Mouse (Mus musculus): ENCODE data around the gene Pi4k2a. TPM values are rescaled to one million over a fixed set of nuclear protein-coding genes. Genes with fewer than 3 reads are reported as not detected.
"Not testable (repeated sequence)": the region's sequence is repeated elsewhere in the genome, so short reads cannot be mapped to it uniquely, and the experiment has no call there.

Pi4k2a gene
- polyA plus RNA-seq, 1 experiment: 21.6 TPM

DNA sequence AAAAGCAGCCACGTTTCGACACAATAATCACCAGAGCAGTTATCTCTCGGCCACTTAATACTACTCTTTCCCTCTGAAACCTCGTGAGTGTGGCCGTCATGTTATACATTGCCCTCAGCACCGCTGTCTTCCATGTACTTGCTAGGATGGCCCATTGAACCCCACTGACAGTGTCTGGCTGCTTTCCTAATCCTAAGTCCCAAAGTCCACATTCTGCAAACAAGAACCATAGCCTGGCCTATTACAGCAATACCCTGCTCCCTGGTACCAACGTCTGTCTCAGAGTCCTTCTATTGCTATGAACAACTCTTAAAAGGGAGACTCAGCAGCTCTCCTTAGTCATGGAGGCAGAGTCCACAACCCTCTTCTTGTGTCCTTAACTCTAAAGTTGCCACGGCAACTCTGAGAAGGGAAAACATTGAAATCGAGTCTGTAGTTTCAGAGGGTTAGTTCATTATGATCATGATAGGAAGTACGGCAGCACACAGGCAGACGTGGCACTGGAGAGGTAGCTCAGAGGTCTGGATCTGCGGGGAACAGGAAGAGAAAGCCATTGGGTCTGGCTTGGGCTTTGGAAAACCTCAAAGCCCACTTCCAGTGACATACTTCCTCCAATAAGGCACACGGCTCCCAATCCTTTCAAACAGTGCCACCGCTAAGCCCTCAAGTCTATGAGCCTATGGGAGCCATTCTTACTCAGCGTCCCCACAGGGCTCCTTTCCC, 18.2 kb upstream of the Pi4k2a start:
- no peaks in the 10 kb centered on the region for H3K4me1 ChIP-seq (ENCODE audit: control insufficient read depth, insufficient read depth, insufficient read length, low read length)
- no peak overlapping the region for H3K4me3 ChIP-seq (ENCODE audit: insufficient read depth, low read depth, low read length)
- H3K27ac ChIP-seq (replicated peaks; ENCODE audit: low read depth, low read length): no peak overlapping the region

DNA sequence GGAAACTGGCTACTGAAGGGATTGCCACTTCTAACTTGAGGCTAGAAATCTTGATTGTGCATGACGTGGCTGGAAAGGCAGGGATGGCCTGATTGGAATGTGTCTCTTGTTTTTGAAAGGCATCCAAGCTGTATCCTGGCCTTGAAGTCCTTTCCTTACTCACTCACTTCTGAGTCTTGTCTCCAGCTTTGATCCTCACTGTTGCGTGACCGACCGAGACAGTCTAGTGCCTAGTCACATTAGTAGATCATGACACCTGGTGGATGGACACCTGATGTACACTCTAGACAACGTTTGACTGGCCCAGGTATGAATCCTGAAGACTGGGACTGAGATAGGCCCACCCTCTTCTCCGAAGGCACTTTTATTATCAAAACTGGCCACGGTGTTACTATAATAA, 17.5 kb upstream of the Pi4k2a start:
- no peak overlapping the region for H3K4me3 ChIP-seq (ENCODE audit: insufficient read depth, low read depth, low read length)
- H3K4me1 ChIP-seq (ENCODE audit: control insufficient read depth, insufficient read depth, insufficient read length, low read length): no peaks in the 10 kb centered on the region
- no peak overlapping the region for H3K27ac ChIP-seq (replicated peaks; ENCODE audit: low read depth, low read length)

DNA sequence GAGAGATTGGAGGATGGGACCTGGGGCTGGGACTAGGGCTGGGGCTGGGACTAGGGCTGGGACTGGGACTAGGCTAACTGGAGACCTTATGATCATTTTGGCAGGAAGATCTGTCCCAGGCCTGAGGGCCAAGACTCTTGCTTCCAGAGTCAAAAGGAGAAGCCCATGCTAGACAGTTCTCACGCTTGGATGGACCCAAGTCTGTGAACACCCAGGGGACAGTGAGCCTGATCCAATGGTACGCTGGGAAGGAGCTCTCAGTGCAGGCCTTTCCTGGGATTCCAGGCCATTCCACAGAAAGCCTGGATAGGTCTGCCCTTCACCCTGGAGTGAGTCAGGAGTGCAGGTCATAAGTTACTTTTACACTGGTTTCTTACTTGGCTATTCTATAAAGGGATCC, 15.2 kb upstream of the Pi4k2a start:
- Histone ChIP-seq H3K4me3 (ENCODE audit: insufficient read depth, low read depth, low read length) (no peak overlapping the region), H3K4me1 (ENCODE audit: control insufficient read depth, insufficient read depth, insufficient read length, low read length) (no peaks in the 10 kb centered on the region), H3K27ac (replicated peaks; ENCODE audit: low read depth, low read length) (no peak overlapping the region)

DNA sequence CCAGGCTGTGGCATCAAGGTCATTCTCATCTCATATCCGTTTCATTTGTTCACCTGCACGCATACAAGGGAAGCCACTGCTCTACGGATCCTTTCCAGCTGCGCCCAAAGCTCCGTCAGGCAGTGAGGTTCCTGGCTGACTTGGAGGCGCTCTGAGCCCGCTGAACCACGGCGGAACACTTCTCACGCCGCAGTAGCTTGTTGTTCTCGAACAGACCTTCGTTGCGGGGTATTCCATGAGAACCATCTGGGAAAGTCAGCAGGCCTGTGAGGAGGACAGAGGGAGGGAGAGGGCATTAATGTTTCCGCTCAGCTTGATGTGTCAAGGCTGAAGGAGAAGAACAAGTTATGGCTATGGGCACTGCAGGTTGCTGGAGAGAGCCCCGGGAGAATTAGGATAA, 14.3 kb upstream of the Pi4k2a start:
- H3K4me3 ChIP-seq (ENCODE audit: insufficient read depth, low read depth, low read length): no peak overlapping the region
- no peak overlapping the region for H3K27ac ChIP-seq (replicated peaks; ENCODE audit: low read depth, low read length)
- no peaks in the 10 kb centered on the region for H3K4me1 ChIP-seq (ENCODE audit: control insufficient read depth, insufficient read depth, insufficient read length, low read length)

DNA sequence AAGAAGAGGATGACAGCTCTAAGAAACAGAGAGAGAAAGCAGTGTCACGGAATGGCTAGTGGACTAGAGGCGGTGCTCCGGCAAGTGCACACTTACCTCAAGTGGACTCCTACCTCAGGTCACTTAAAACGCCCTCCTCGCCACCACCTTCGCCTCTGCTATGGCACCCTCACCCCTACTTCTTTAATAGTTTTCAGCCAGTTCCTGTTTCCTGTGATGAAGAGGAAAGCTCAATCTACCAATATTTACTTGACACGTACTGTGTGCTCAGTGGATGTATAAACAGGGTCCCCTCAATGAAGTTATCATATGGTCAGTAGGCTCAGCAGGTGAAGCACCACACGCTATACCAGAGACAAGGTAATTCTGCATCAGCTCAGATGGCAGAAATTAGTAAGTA, 11.7 kb upstream of the Pi4k2a start:
- Histone ChIP-seq H3K4me1 (ENCODE audit: control insufficient read depth, insufficient read depth, insufficient read length, low read length) (no peaks in the 10 kb centered on the region), H3K4me3 (ENCODE audit: insufficient read depth, low read depth, low read length) (no peak overlapping the region), H3K27ac (replicated peaks; ENCODE audit: low read depth, low read length) (no peak overlapping the region)

DNA sequence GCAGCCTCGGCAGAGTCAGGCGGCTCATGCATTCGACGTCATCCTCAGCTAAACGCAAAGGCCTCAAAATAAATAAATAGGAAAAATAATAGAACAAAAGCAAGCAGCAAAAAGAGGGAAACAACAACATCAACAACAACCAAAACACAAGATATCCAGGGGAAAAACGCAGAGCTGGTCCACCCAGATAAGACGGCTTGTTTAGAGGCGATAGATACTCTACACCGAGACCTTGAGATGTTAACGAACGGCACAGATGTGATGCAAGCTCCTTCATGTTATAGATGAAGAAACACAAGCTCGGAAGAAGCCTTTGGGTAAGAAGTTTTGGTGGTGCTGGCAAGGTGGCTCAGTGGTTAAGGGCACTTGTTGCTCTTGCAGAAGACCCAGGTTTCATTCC, 11.3 kb upstream of the Pi4k2a start:
- no peaks in the 10 kb centered on the region for H3K4me1 ChIP-seq (ENCODE audit: control insufficient read depth, insufficient read depth, insufficient read length, low read length)
- H3K4me3 ChIP-seq (ENCODE audit: insufficient read depth, low read depth, low read length): no peak overlapping the region
- H3K27ac ChIP-seq (replicated peaks; ENCODE audit: low read depth, low read length): no peak overlapping the region

DNA sequence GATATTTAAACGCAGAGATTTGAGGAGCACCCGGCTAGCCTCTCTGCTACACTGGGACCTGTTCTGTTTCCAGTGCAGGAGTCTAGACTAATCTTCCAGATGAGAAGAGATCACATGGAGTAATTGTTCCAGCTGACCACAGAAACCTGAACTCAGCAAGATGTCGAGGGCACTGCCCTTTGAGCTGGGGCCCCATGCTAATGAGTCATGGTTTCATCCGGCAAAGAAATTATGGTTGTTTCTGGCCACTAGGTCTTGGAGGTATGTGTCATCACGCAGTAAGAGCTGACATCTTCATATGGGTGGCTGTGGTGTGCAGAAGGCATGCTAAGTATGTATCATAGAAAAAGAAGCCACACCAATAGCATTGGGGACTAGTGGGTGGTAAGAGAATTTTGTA, 10.3 kb upstream of the Pi4k2a start:
- Histone ChIP-seq H3K27ac (replicated peaks; ENCODE audit: low read depth, low read length) (no peak overlapping the region), H3K4me3 (ENCODE audit: insufficient read depth, low read depth, low read length) (no peak overlapping the region), H3K4me1 (ENCODE audit: control insufficient read depth, insufficient read depth, insufficient read length, low read length) (no peaks in the 10 kb centered on the region)

DNA sequence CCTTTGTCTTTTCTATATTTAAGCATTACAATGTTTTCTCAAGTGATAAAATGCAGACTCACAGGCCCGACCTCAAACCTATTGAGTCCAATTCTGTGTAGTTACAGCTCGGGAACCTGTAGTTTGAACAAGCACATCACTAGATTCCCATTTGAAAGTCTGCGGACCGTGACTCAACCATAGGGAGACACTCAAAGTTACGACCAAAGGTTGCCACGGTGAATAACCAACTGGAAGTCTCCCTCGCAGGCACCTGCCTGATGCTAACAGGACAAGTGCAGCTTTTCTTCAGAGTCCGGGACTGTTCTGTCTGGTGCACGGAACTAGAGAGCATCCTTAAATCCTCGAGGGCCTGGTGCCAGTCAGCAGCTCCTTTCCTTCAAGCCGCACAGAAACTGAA, 9.8 kb upstream of the Pi4k2a start:
- Histone ChIP-seq H3K4me1 (ENCODE audit: control insufficient read depth, insufficient read depth, insufficient read length, low read length) (no peaks in the 10 kb centered on the region), H3K27ac (replicated peaks; ENCODE audit: low read depth, low read length) (no peak overlapping the region), H3K4me3 (ENCODE audit: insufficient read depth, low read depth, low read length) (no peak overlapping the region)

DNA sequence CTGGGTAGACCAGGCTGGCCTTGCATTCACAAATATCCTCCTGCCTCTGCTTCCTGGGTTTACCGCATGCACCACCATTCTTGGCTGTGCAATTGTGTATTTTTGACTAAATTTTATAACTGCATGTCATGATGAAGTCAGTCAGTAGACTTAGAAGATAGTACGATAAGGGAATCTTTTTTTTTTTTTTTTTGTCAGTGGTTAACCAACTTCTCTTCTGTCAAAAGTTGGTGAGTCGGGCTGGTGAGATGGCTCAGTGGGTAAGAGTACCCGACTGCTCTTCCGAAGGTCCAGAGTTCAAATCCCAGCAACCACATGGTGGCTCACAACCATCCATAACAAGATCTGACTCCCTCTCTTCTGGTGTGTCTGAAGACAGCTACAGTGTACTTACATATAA, 8.7 kb upstream of the Pi4k2a start:
- H3K27ac ChIP-seq (replicated peaks; ENCODE audit: low read depth, low read length); H3K4me1 ChIP-seq (ENCODE audit: control insufficient read depth, insufficient read depth, insufficient read length, low read length); H3K4me3 ChIP-seq (ENCODE audit: insufficient read depth, low read depth, low read length): not testable (repeated sequence)

DNA sequence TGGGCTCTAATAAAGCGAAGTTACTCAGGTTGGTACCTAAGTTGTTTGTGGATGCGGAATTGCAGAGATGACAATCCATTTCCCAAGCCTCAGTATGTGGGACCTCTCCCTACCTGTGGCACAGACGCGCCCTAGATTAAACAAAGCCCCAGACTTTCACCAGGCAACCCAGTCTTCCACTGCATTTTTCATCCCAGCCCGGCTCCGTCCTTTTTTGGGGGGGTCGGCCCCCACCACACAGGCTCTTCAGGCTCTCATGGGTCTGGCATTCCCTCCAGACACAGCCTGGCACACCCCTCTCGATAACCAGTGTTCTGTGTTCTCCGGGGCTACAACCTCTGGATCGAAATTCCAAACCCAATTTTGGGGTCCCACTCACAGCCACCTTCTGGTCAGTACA, 4.6 kb upstream of the Pi4k2a start:
- Histone ChIP-seq H3K4me1 (ENCODE audit: control insufficient read depth, insufficient read depth, insufficient read length, low read length) (peaks cover 3% of the 10 kb centered on the region; the same call in 1 of the 2 replicates), H3K4me3 (ENCODE audit: insufficient read depth, low read depth, low read length) (peak overlapping the region; percentile 28; the same call in 1 of the 2 replicates), H3K27ac (replicated peaks; ENCODE audit: low read depth, low read length) (no peak overlapping the region)

DNA sequence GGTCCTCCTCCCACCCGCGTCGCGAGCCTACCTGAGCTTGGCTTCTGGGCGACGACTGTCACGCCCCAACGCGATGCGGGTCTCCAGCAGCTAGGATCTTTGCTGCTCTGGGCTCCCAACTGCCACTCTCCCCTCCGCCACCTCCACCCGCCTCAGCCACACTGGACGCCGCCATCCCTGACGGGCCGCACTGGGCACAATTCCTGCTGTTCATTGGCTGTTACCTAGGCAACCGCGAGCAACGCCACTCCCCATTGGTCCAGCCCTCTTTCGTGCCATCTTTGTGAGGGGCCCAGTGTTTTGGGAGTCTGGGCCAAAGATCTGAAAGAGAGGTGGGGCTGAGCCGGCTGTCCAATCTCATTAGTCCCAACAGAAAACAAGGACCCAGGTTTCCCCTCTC, 4.1 kb upstream of the Pi4k2a start, which contains the start of gene Morn4:
TSS of gene Morn4 (minus strand) at position 192 of the 400 bp plus-strand sequence.
- Histone ChIP-seq H3K4me3 (ENCODE audit: insufficient read depth, low read depth, low read length) (peak within 1 kb of the TSS; percentile 28; the same call in 1 of the 2 replicates), H3K27ac (replicated peaks; ENCODE audit: low read depth, low read length) (no peak within 1 kb of the TSS), H3K4me1 (ENCODE audit: control insufficient read depth, insufficient read depth, insufficient read length, low read length) (peaks cover 3% of the 10 kb centered on the region; the same call in 1 of the 2 replicates)

DNA sequence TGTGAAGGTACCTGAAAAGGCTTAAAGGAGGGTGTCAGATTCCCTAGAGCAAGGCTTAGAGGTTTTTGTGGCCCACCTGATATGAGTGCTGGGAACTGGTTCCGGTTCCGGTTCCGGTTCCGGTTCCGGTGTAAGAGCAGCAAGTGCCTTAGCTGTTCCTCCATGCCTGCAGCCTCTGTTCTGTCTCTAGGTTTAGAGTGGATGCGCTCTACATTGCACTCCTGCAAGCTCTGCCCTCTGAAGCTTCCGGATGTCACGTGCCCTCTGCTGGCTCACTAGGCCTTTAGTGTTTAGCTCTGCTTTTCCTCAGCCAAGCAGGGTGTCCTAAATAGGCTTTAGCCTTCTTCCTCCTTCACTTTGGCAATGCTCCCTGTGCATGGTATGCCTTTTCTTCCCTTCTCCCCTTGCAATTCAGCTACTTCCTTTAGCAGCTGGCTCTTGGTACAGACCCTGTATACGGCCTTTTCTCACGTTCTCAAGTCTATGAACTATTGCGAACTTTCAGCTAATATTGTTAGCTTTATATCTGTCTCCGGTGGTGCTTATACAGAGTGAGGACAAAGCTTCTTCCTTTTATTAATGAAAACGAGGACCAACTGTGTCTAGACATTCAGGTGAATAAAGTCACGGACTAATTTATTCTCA, 1.0 kb upstream of the Pi4k2a start:
- Histone ChIP-seq H3K4me1 (ENCODE audit: control insufficient read depth, insufficient read depth, insufficient read length, low read length) (peaks cover 3% of the 10 kb centered on the region; the same call in 1 of the 2 replicates), H3K4me3 (ENCODE audit: insufficient read depth, low read depth, low read length) (peak overlapping the region; percentile 21), H3K27ac (replicated peaks; ENCODE audit: low read depth, low read length) (peak overlapping the region; percentile 51)

DNA sequence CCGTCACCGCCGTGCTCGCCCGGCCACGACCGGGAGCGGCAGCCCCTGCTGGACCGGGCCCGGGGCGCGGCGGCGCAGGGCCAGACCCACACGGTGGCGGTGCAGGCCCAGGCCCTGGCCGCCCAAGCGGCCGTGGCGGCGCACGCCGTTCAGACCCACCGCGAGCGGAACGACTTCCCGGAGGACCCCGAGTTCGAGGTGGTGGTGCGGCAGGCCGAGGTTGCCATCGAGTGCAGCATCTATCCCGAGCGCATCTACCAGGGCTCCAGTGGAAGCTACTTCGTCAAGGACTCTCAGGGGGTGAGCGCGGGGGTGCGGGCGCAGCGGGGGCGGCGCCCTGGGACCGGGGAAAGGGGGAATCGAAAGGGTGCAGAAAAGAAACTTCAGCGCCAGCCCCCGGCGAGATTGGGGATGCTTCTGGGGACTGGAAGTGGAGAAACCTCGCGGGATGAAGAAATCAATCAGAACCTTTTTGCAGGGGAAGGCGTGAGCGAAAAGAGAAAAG, 419 bp downstream of the Pi4k2a start:
- peak overlapping the region; percentile 62 for H3K27ac ChIP-seq (replicated peaks; ENCODE audit: low read depth, low read length)
- peaks cover 3% of the 10 kb centered on the region; the same call in 1 of the 2 replicates for H3K4me1 ChIP-seq (ENCODE audit: control insufficient read depth, insufficient read depth, insufficient read length, low read length)
- H3K4me3 ChIP-seq (ENCODE audit: insufficient read depth, low read depth, low read length): peak overlapping the region; percentile 75

DNA sequence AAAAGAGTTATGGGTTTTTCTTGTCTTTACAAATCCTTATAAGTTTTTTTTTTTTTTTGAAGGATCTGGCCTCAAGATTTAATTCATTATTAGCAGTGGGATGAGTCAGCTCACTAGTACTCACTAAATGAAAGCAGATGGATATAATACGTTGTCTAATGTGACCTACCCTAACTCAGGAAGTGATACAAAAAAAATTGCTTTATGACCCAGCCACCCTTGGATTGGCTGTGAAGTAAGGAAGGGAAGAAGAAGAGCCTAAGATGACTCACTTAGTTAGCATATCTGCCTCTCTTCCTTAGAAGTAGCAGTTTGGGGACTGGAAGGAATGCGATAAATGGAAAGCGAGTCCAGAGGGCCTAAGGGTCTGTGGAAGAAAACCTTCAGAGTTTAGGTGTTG, 9.1 kb downstream of the Pi4k2a start:
- Histone ChIP-seq H3K27ac (replicated peaks; ENCODE audit: low read depth, low read length) (no peak overlapping the region), H3K4me1 (ENCODE audit: control insufficient read depth, insufficient read depth, insufficient read length, low read length) (no peaks in the 10 kb centered on the region; the same call in none of the 2 replicates), H3K4me3 (ENCODE audit: insufficient read depth, low read depth, low read length) (no peak overlapping the region)

DNA sequence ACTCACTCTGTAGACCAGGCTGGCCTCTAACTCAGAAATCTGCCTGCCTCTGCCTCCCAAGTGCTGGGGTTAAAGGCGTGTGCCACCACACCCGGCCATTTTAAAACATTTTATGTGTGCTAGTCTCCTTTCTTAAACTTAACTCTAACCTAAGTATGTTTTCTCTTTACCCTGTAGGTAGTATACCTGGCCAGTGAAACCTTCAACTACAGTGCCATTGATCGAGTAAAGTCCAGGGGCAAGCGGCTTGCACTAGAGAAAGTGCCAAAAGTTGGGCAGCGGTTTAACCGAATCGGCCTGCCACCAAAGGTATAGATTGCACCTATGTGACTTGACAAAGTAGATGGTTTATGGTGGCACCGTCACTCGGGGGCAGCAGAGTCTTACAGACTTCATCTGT, 14.4 kb downstream of the Pi4k2a start:
- Histone ChIP-seq H3K4me1 (ENCODE audit: control insufficient read depth, insufficient read depth, insufficient read length, low read length) (no peaks in the 10 kb centered on the region; the same call in 1 of the 2 replicates), H3K4me3 (ENCODE audit: insufficient read depth, low read depth, low read length) (no peak overlapping the region), H3K27ac (replicated peaks; ENCODE audit: low read depth, low read length) (no peak overlapping the region)

Data from brown adipose tissue, adult 24 weeks (tissue).